Mouse (Mus musculus): ENCODE data around the gene Asb7.

Asb7 gene

GRCm38 (mm10) chr7:66652216-66652615 lies 37.2 kb downstream of the Asb7 start:
- DNase-seq, result no peak

- no peak for DNase-seq
Observed at GRCm38 (mm10) chr7:66650883-66651282, 38.5 kb downstream of the Asb7 start.

GRCm38 (mm10) chr7:66649181-66649580 lies 40.2 kb downstream of the Asb7 start:
- DNase-seq, result no peak

- no peak for DNase-seq
Observed at GRCm38 (mm10) chr7:66645736-66646135, 43.7 kb downstream of the Asb7 start.

- DNase-seq, result no peak
Observed at GRCm38 (mm10) chr7:66633351-66633750, 56.0 kb downstream of the Asb7 start.

- DNase-seq, result no peak
Observed at GRCm38 (mm10) chr7:66630154-66630800, 59.1 kb downstream of the Asb7 start.

- no peak for DNase-seq
Observed at GRCm38 (mm10) chr7:66629419-66629818, 60.0 kb downstream of the Asb7 start.

- no peak for DNase-seq
Observed at GRCm38 (mm10) chr7:66623436-66623835, 66.0 kb downstream of the Asb7 start.

GRCm38 (mm10) chr7:66601846-66602245 lies 87.5 kb downstream of the Asb7 start:
- DNase-seq, result no peak

GRCm38 (mm10) chr7:66600622-66601610 lies 88.5 kb downstream of the Asb7 start:
- no peak for DNase-seq

- no peak for DNase-seq
Observed at GRCm38 (mm10) chr7:66600126-66600525, 89.3 kb downstream of the Asb7 start.

GRCm38 (mm10) chr7:66597900-66598299 lies 91.5 kb downstream of the Asb7 start:
- DNase-seq, result no peak

All from right cerebral cortex, adult 18-20 months (tissue).